Mouse (Mus musculus) bone marrow macrophage, adult 2 months (primary cell): ENCODE data around the gene Daglb. TPM values are rescaled to one million over a fixed set of nuclear protein-coding genes. Genes with fewer than 3 reads are reported as not detected.
A peak's percentile ranks its signal among the peaks of the same experiment; 100 is the strongest.

Experiments used
- H3K27ac ChIP-seq: 2 replicates; pipeline ENCODE4 v1.5.1; 2012; ENCODE audit warnings: low read depth, low read length; ENCODE audit not compliant: insufficient read depth
- H3K4me1 ChIP-seq: 2 replicates; pipeline ENCODE4 v1.6.1; 2012; ENCODE audit warnings: low read length; ENCODE audit not compliant: control insufficient read depth, insufficient read depth
- H3K4me3 ChIP-seq: 2 replicates; pipeline ENCODE4 v1.5.1; 2012; ENCODE audit warnings: mild to moderate bottlenecking, low read length, moderate library complexity; ENCODE audit not compliant: insufficient read depth
- CTCF ChIP-seq: IDR thresholded peaks from 2 replicates; pipeline ENCODE4 v1.5.1; 2012; ENCODE audit warnings: low read depth, mild to moderate bottlenecking, low read length, moderate library complexity
- POLR2A ChIP-seq: IDR thresholded peaks from 2 replicates; pipeline ENCODE4 v1.6.1; 2012; ENCODE audit warnings: mild to moderate bottlenecking, low read depth, low read length, borderline replicate concordance
- polyA plus RNA-seq: library from polyadenylated mRNA; stranded (reverse); fragments of >200 nt; gene quantifications from 2 replicates; pipeline ENCODE4 v1.2.4, GENCODE M21; 2012; ENCODE audit not compliant: missing spikeins, insufficient read depth, insufficient read length

Daglb gene
- polyA plus RNA-seq, 1 experiment, result 60.0 TPM

- Histone ChIP-seq H3K4me3 (no peak overlapping the region), H3K4me1 (peaks cover 6% of the 10 kb centered on the region), H3K27ac (no peak overlapping the region)
- TF ChIP-seq CTCF (no peak), POLR2A (no peak)
These were observed 45.4 kb downstream of the Daglb start for GRCm38 (mm10) chr5:143509737-143510136.

- TF ChIP-seq CTCF (no peak), POLR2A (no peak)
- H3K4me1 ChIP-seq, result peaks cover 6% of the 10 kb centered on the region
- H3K27ac ChIP-seq, result no peak overlapping the region
- no peak overlapping the region for H3K4me3 ChIP-seq
These were observed 47.2 kb downstream of the Daglb start for GRCm38 (mm10) chr5:143511577-143511976.

- TF ChIP-seq CTCF (no peak), POLR2A (no peak)
- Histone ChIP-seq H3K4me1 (peaks cover 10% of the 10 kb centered on the region), H3K4me3 (no peak overlapping the region), H3K27ac (no peak overlapping the region)
These were observed 47.9 kb downstream of the Daglb start for GRCm38 (mm10) chr5:143512305-143512704.

DNA sequence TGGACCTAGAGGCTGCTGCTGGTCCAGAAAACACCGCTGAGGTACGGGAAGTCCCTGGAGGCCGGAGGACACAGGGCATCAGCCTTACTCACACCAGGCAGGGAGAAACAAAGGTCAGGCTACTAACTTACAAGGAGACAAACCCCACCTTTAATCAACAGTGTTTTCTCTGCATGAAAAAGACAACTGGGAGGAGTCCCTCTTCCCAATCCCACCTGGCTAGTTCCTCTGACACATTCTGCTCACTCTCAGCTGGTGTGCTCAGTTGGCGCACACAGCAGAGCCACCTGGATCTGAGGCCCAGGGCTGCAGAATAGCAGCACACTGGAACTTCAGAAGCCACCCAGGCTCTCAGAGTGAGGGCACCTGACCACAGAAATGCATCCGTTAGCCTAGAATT lies 50.5 kb downstream of the Daglb start:
- Histone ChIP-seq H3K27ac (no peak overlapping the region), H3K4me3 (no peak overlapping the region), H3K4me1 (peaks cover 31% of the 10 kb centered on the region)
- TF ChIP-seq CTCF (no peak), POLR2A (no peak)

DNA sequence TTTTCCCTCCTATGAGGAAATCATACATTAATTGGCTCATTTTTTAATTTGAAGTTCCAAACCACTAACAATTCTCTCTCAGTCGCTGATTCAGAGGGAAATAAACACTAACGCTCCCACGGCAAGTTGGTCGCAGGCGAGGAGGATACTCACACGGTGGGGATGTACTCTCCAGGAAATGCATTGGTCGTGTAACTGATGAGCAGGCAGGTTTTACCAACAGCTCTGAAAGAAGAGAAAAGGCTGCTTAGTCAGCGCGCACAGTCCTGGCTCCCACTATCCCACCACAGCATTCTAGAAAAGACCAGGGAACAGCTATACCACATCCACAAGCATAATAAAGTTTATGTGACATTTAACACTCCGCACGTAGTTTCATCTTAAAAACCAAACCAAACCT lies 52.6 kb downstream of the Daglb start:
- Histone ChIP-seq H3K4me3 (no peak overlapping the region), H3K27ac (no peak overlapping the region), H3K4me1 (peaks cover 40% of the 10 kb centered on the region)
- TF ChIP-seq POLR2A, result no peak
- TF ChIP-seq CTCF, result no peak

- TF ChIP-seq POLR2A (no peak), CTCF (no peak)
- Histone ChIP-seq H3K4me1 (peaks cover 40% of the 10 kb centered on the region), H3K4me3 (no peak overlapping the region), H3K27ac (no peak overlapping the region)
These were observed 53.1 kb downstream of the Daglb start for GRCm38 (mm10) chr5:143517436-143517835.

- peaks cover 46% of the 10 kb centered on the region for H3K4me1 ChIP-seq
- TF ChIP-seq POLR2A, result no peak
- TF ChIP-seq CTCF, result no peak
- H3K27ac ChIP-seq, result peak overlapping the region; percentile 31
- H3K4me3 ChIP-seq, result no peak overlapping the region
These were observed 53.7 kb downstream of the Daglb start for GRCm38 (mm10) chr5:143518045-143518591.

GRCm38 (mm10) chr5:143520415-143520814 lies 56.0 kb downstream of the Daglb start:
- Histone ChIP-seq H3K27ac (peak overlapping the region; percentile 54), H3K4me1 (peaks cover 59% of the 10 kb centered on the region), H3K4me3 (peak overlapping the region; percentile 13; the same call in 1 of the 2 replicates)
- no peak for TF ChIP-seq CTCF

GRCm38 (mm10) chr5:143522882-143523281 lies 58.5 kb downstream of the Daglb start:
- Histone ChIP-seq H3K27ac (no peak overlapping the region), H3K4me1 (peaks cover 56% of the 10 kb centered on the region), H3K4me3 (no peak overlapping the region)
- TF ChIP-seq POLR2A (no peak), CTCF (no peak)

- Histone ChIP-seq H3K27ac (no peak overlapping the region), H3K4me3 (peak overlapping the region; percentile 67), H3K4me1 (peaks cover 37% of the 10 kb centered on the region)
- no peak for TF ChIP-seq POLR2A
- TF ChIP-seq CTCF, result no peak
These were observed 61.3 kb downstream of the Daglb start for GRCm38 (mm10) chr5:143525454-143526225.
